Mouse (Mus musculus): Measurements from ENCODE around the gene Gm7929.
"Not testable (repeated sequence)": the region's sequence is repeated elsewhere in the genome, so short reads cannot be mapped to it uniquely, and the experiment has no call there.

Gene Gm7929

GRCm38 (mm10) chr14:41750514-41750913, at the start of gene Gm7929:
Gm7929 (minus strand) TSS chr14:41750614.
- DNase-seq (ENCODE audit: low read depth) = not testable (repeated sequence)

- not testable (repeated sequence) for DNase-seq (ENCODE audit: low read depth)
Measured at GRCm38 (mm10) chr14:41772341-41772740, 21.9 kb upstream of the Gm7929 start, which contains the start of gene Gm47189. Gm47189 (minus strand) TSS chr14:41772441.

- not testable (repeated sequence) for DNase-seq (ENCODE audit: low read depth)
Measured at GRCm38 (mm10) chr14:41755931-41756330, 5.5 kb upstream of the Gm7929 start.

- not testable (repeated sequence) for DNase-seq (ENCODE audit: low read depth)
Measured at GRCm38 (mm10) chr14:41723437-41723836, 27.0 kb downstream of the Gm7929 start.

GRCm38 (mm10) chr14:41717180-41717579, 33.2 kb downstream of the Gm7929 start:
- not testable (repeated sequence) for DNase-seq (ENCODE audit: low read depth)

GRCm38 (mm10) chr14:41701785-41702184, 48.6 kb downstream of the Gm7929 start, which contains the start of gene Gm8068:
Gm8068 (minus strand) TSS chr14:41701885.
- not testable (repeated sequence) for DNase-seq (ENCODE audit: low read depth)

Data from NIH3T3 (cell line).